Comparison of ENCODE assay signal across 8 mouse cellular contexts in the genomic region with DNA sequence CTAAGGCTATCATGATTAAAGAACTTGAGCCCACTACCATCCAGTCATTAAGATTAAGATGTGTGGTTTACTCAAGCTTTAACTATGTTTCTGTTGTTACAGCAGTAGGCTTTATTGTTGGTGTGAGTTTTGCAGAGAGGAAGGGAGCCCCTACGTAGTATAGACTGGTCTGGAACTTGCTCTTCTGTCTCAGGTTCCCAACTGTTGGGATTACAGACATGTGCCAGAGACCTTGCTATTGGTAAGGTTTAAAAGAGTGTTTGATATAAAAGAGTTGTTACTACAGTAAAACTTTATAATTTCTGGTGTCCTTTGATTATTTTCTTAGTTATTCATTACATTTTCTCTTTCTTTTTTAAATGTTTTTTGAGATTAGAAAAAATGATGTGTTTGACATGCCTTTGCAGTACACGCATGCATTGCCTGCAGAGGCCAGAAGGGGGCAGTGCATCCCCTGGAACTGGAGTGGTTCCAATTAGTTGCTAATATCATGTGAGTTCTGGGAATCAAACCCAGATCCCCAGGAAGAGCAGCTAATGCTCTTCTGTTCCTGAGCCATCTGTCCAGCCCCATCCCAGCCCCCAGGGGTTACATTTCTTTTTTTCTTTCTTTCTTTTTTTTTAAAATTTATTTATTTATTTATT. TPM values are rescaled to one million over a fixed set of nuclear protein-coding genes. Genes with fewer than 3 reads are reported as not detected.
DNase-seq lines count a peak whose midpoint lies in the region; ATAC-seq and TF ChIP-seq lines count a peak whose summit lies in the region.

No protein-coding gene starts in this region.

- no peak overlapping the region for H3K4me2 ChIP-seq in liver, embryonic 13.5 days

- no peak overlapping the region for H3K4me3 ChIP-seq in embryonic fibroblast, embryonic 13.5 days (ENCODE audit: insufficient read depth, low read length)
- no peak overlapping the region for H3K4me3 ChIP-seq in liver, embryonic 13.5 days (replicated peaks)

- 62% methylated on average over 2 of the region's 2 CpGs for WGBS in liver, embryonic 13.5 days (ENCODE audit: insufficient replicate concordance)

- no peaks in the 10 kb centered on the region for H3K9me3 ChIP-seq in liver, embryonic 13.5 days (replicated peaks)

- DNase-seq in cerebellum, postnatal 10 days = peak; percentile 28 to 52
- DNase-seq in cerebellum, adult 11 months = no peak
- peak; percentile 33 for DNase-seq in ovary, postnatal 36 days (ENCODE audit: low spot score)
- no peak for DNase-seq in ovary, adult 18-20 months (ENCODE audit: low spot score)
- peak; percentile 29 for DNase-seq in liver, embryonic 13.5 days
- peak; percentile 54 to 80 for DNase-seq in spleen, postnatal 10 days (ENCODE audit: low spot score in 2 of 2)
- no peak for DNase-seq in ovary, postnatal 10 days (ENCODE audit: low spot score)

- peaks cover 21% of the 10 kb centered on the region for H3K36me3 ChIP-seq in liver, embryonic 13.5 days

- no peak for TF ChIP-seq POLR2A in embryonic fibroblast, embryonic 13.5 days (IDR thresholded peaks at IDR 0.05; ENCODE audit: low read depth, low read length)

- no peak overlapping the region for H3K27ac ChIP-seq in embryonic fibroblast, embryonic 13.5 days (ENCODE audit: insufficient read depth, low read length)
- no peak overlapping the region for H3K27ac ChIP-seq in liver, embryonic 13.5 days

- TF ChIP-seq CTCF in embryonic fibroblast, embryonic 13.5 days (IDR thresholded peaks at IDR 0.05; ENCODE audit: borderline replicate concordance, insufficient read depth, low read length) = peak; percentile 70; the same call in 1 of the 2 replicates

- no peak overlapping the region for H3K9ac ChIP-seq in liver, embryonic 13.5 days

- H3K27me3 ChIP-seq in liver, embryonic 13.5 days = no peaks in the 10 kb centered on the region

- no peaks in the 10 kb centered on the region for H3K4me1 ChIP-seq in embryonic fibroblast, embryonic 13.5 days (ENCODE audit: control insufficient read depth, insufficient read depth, low read length)
- H3K4me1 ChIP-seq in liver, embryonic 13.5 days (replicated peaks) = no peaks in the 10 kb centered on the region

- ATAC-seq in liver, embryonic 13.5 days (ENCODE audit: low read depth) = 0 out of 2 replicates have a peak, but pooled peaks have one; percentile 48

RNA-seq across cellular contexts. Expression of gene Uchl5, which starts 11.6 kb away (rescaled TPM):
- 39.4 and 43.1 TPM in 2 replicates for polyA plus RNA-seq in embryonic fibroblast, embryonic 13.5 days (2011; ENCODE audit: insufficient read length, low read depth, missing spikeins)
- polyA plus RNA-seq in liver, embryonic 13.5 days (2015; fragmentation: Nextera tagmentation; extraction: Ambion mirVana) = 106 and 118 TPM in 2 replicates

RNA-seq across cellular contexts. Expression of gene Trove2, which starts 11.8 kb away (rescaled TPM):
- polyA plus RNA-seq in embryonic fibroblast, embryonic 13.5 days (2011; ENCODE audit: insufficient read length, low read depth, missing spikeins) = 23.2 and 24.7 TPM in 2 replicates
- polyA plus RNA-seq in liver, embryonic 13.5 days (2015; fragmentation: Nextera tagmentation; extraction: Ambion mirVana) = 1.9 and 2.9 TPM in 2 replicates

Comparison
In these comparisons a context has a peak if more than half of its experiments do, and no peak if none do; other contexts are left out.
1. DNase-seq: peak in cerebellum, postnatal 10 days (2 of 2), ovary, postnatal 36 days (single experiment), liver, embryonic 13.5 days (single experiment) and spleen, postnatal 10 days (2 of 2); none in cerebellum, adult 11 months (single experiment), ovary, adult 18-20 months (single experiment) and ovary, postnatal 10 days (single experiment).